Mouse (Mus musculus): ENCODE measurements at regions not wholly inside any gene's neighbourhood (a gene's known extent, or its start where the extent isn't known, plus 50 kb on each side); places are given as distances from the start of the nearest gene placed in this dataset.
A peak's percentile ranks its signal among the peaks of the same experiment; 100 is the strongest.

DNA sequence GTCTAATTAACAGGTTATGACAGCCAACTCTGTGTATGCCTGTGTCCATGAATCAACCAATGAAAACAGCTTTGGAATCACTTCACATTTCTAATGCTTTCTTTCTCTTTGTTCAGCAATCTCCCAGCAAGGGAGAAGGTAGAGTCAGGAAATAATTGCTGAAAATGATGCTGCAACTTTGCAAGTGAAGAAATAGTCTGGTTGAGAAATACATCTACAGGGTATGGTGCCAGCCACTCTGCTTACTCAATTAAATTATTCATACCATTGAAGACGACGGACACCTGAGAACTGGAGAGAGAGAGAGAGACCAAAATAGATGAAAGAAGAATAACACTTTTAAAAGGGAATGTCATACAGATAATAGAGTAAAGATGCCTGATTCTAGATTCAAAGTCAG, 645.4 kb upstream of the Cited2 start:
- DNase-seq (ENCODE audit: low spot score), result no peak

- DNase-seq (ENCODE audit: low spot score), result no peak
These were observed 642.2 kb upstream of the Cited2 start for GRCm38 (mm10) chr10:17080818-17081217.

GRCm38 (mm10) chr10:17082926-17083325, 640.1 kb upstream of the Cited2 start:
- DNase-seq (ENCODE audit: low spot score), result no peak

GRCm38 (mm10) chr10:17102065-17102464, 621.0 kb upstream of the Cited2 start:
- peak; percentile 75 for DNase-seq (ENCODE audit: low spot score)

DNA sequence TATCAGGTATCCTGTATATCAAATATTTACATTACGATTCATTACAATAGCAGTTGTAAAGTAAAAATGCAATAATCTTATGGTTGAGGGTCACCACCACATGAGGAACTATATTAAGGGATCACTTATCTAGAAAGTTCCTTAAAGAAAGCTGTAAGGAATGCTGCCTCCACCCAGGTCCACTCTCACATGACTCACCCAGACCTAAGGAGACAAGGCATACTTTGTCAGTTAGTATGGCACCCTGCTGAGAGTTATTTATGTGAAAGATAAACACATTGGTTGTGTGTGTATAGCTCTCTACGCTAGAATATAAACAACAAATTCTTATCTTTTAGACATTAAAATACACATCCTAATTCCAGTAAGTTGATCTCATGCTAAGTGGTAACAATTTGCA, 619.6 kb upstream of the Cited2 start:
- DNase-seq (ENCODE audit: low spot score), result no peak

- no peak for DNase-seq (ENCODE audit: low spot score)
These were observed 616.2 kb upstream of the Cited2 start for GRCm38 (mm10) chr10:17106831-17107230.

GRCm38 (mm10) chr10:17111071-17111470, 611.9 kb upstream of the Cited2 start:
- no peak for DNase-seq (ENCODE audit: low spot score)

DNA sequence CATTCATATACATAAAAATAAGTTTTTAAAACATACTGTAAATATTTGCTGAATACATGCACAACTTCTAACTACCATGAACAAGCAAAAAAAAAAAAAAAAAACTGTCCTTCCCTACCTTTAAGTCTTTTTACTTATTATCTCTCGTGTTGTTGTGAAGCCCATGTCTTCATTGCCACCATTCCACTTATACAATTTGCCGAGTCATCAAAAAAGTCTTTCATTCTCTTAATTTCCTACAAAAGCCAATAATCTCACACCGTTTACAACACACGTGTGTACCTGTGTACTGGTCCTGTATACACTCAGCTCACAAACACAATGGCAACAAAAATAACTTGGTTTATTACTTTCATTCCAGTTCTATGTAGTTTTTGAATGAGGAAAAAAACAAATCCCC, 608.2 kb upstream of the Cited2 start:
- DNase-seq (ENCODE audit: low spot score), result no peak

- no peak for DNase-seq (ENCODE audit: low spot score)
These were observed 593.4 kb upstream of the Cited2 start for GRCm38 (mm10) chr10:17129391-17130163.

DNA sequence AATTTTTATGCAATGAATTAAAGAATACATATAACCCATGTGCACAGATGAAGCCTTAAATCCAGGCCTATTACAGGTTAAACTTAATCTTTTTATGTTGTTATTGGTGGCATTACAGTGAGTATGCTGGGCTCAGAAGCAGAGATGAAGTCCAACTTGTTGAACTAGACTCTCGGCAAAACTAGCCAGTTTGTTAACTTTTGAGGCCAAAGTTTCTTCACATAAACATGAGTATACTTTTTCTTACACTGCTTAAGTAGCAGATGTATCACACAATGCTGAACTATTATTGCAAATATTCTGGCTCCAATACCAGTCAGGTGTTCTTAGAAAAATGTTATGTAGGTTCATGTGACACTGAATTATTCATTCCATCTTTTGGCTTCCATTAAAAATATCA, 592.4 kb upstream of the Cited2 start:
- no peak for DNase-seq (ENCODE audit: low spot score)

- DNase-seq (ENCODE audit: low spot score), result peak; percentile 11
These were observed 591.3 kb upstream of the Cited2 start for GRCm38 (mm10) chr10:17131763-17132162.

- no peak for DNase-seq (ENCODE audit: low spot score)
These were observed 547.6 kb upstream of the Cited2 start for GRCm38 (mm10) chr10:17175385-17175784.

GRCm38 (mm10) chr10:17177054-17177453, 546.0 kb upstream of the Cited2 start:
- peak; percentile 45 for DNase-seq (ENCODE audit: low spot score)

DNA sequence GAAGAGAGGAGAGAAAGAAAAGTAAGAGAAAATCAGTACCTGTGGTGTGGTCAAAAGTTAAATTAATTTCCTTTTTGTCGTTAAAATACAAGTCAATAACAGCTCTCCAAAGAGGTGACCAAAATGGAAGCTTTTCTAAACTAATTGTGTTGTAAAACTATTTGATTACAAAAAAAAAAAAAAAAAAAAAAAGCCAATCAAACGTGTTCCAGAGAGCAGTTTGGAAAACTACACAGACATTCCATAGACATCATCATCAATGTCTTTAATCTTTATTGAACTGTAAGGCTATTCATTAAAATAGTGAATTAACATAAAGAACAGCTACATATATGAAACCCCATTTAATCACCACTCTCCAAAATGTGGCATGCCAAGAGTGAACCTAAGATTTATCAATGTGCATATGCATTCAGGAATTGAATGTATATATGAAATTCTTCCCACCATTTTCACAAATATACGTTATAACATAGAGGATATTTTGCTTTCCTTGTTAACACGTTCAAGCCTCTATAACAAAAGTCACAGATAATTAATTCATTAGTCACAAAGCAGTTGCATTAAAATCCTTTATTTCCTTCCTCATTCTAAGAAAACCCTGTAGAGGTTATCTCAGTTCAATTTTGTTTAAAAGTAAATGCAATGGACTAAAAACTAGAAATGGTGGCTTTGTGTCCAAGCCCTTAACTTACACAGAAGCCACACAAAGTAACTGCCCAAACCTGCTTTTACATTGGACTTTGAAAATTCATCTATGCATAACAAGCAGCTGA, 545.3 kb upstream of the Cited2 start:
- DNase-seq (ENCODE audit: low spot score), result no peak

GRCm38 (mm10) chr10:17178627-17179026, 544.4 kb upstream of the Cited2 start:
- DNase-seq (ENCODE audit: low spot score), result peak; percentile 67

- DNase-seq (ENCODE audit: low spot score), result no peak
These were observed 538.6 kb upstream of the Cited2 start for GRCm38 (mm10) chr10:17184418-17184817.

DNA sequence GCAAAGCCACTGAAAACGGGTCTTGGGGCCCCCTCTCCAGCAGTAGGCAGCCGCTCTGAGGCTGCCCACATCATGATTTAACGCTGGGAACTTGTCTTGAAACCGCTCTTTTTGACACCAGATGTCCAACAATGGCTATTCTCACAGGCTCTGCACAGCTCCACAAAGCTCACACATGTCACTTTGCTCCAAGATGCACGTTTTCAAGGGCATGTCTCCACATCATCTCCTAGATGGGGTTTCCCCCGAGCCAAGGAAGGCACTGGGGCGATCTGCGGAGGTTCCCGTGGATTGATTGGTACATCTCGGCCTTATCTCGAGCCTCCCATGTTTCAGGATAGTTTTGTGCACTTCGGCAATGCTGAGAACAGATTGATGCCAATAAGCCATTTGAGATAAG, 526.8 kb upstream of the Cited2 start:
- no peak for DNase-seq (ENCODE audit: low spot score)

GRCm38 (mm10) chr10:17196636-17197035, 526.4 kb upstream of the Cited2 start:
- DNase-seq (ENCODE audit: low spot score), result no peak

- DNase-seq (ENCODE audit: low spot score), result no peak
These were observed 522.2 kb upstream of the Cited2 start for GRCm38 (mm10) chr10:17200524-17201426.

DNA sequence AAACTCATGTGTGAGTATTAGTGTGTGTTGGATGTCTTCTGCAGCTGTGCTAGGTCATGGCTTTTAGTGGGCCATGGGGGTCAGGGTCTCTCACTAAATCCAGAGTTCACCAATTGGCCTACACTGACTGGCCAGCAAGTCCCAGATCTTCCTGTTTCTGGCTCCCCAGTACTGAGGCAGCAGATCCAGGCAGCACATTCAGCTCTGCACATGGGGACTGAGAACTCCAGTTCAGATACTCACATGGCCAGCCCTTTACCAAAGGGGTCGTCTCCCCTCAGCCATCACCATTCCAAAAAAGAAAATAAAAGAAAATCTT, 521.6 kb upstream of the Cited2 start:
- DNase-seq (ENCODE audit: low spot score), result no peak

DNA sequence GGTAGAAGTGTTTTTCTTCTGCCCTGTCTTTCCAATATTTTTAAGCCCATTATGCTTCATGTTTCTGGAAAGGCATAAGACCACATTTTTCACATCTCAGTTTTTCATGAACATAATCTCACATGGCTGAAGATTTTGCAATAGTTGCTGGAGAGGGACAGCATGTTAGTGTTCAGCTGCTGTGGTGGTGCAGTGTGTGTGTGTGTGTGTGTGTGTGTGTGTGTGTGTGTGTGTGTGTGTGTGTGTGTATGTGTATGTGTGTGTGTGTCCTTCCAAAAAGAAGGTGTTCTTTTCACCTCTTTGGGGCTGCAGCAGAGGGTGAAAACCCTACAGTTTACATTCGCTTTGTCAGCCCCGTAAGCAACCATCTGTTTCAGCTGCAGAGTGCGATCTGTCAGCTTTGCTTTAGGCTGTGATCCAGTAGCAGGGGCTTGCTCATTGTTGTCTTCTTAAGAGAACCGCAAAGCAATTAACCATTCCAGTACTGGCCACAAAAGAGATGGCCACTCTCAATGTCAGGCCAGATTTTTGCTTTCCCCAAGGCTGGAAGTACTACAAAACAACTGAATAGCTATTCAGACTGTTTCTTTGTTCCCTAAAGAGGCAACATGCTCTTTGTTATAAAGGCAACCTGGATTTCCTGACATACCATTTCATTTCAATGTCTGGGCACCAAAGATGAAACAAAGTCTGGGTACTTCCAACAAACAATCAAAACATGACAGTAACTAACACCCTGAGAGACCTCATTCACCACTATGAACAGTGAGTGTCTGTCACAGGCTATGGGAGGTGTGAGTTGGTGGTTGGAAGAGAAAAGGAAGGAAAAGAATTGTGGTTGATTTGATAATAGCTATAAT, 520.2 kb upstream of the Cited2 start:
- DNase-seq (ENCODE audit: low spot score), result peak; percentile 75
